Mouse (Mus musculus) spleen, adult 12 weeks (tissue): ENCODE results near the gene Zfp672.

ENCODE experiments used
- DNase-seq: peaks from one replicate; pipeline ENCODE4 v3.0.0; 2022; ENCODE audit warnings: low spot score

Gene Zfp672

GRCm38 (mm10) chr11:58282518-58282917, 47.6 kb downstream of the Zfp672 start:
- no peak for DNase-seq

- DNase-seq = no peak
Observed at GRCm38 (mm10) chr11:58281970-58282496, 48.1 kb downstream of the Zfp672 start.

- no peak for DNase-seq
Observed at GRCm38 (mm10) chr11:58275756-58276155, 54.4 kb downstream of the Zfp672 start.

- DNase-seq = no peak
Observed at GRCm38 (mm10) chr11:58274572-58274971, 55.6 kb downstream of the Zfp672 start, which contains the start of gene 4930438A08Rik. Gene 4930438A08Rik, plus strand, starts transcription at chr11:58274799.

GRCm38 (mm10) chr11:58268285-58268684, 61.9 kb downstream of the Zfp672 start:
- no peak for DNase-seq
